Mouse (Mus musculus) 3T3-L1 (cell line): ENCODE data around the gene Miip.

Experiments
- DNase-seq: peaks from one replicate; pipeline ENCODE4 v3.0.0-alpha.2; 2015; ENCODE audit warnings: low read depth, low spot score

Miip gene

DNA sequence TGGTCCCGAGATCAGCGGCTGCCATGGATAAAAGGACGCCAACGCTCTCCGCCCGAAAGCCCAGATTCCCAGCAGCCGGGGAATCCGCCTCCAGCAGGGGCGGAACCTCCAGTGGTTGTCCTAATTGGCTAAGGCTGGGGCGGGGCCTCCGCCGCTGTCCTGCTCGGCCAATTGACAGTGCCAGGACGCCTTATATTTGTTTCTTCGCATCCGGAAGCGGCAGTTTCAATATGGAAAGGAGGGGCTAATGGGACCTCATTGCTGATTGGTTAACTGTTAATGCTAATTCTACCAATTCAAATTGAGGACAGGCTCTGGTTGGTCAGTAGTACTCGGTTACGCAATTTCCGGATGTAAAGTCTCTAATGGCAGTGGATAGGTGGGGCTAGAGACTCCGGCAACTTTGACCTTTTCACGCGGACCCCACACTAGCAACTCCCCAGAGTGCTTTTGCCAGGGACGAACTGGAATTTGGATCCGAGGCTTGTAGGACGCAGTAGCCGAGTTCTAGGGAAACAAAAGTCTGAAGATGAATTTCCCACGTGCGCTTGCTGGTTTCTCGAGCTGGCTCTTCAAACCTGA, at the start of gene Miip, which contains the start of gene Fv1:
Miip (minus strand) TSS at position 367 of the 582 bp plus-strand sequence.
Fv1 (plus strand) TSS at position 530 of the 582 bp plus-strand sequence.
- peak; percentile 91 for DNase-seq

- no peak for DNase-seq
Observed at GRCm38 (mm10) chr4:147909486-147909885, 40.9 kb upstream of the Miip start.

DNA sequence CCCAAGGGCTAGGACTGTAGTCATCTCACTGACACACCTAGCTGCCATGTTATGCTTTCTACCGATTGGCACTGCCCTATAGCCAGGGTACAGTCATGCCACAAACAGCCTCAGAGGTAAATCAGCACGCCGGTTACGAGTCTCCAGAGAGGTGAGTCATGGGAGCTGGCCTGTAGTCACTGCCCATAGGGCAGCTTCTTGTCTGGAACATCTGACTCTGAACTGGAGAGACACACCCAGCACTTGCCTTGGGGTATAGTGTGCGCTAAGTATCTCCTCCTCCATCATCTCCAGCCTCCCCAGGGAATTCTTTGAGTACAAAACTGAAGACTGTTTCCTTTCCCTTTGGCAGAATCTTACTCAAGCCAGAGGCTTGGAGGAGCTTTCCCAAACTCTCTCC, 37.6 kb upstream of the Miip start:
- peak; percentile 99 for DNase-seq

GRCm38 (mm10) chr4:147905090-147905659, 36.6 kb upstream of the Miip start:
- DNase-seq = no peak

- DNase-seq = peak; percentile 85
Observed at GRCm38 (mm10) chr4:147904313-147905089, 35.9 kb upstream of the Miip start, which contains the start of gene Mfn2. Gene Mfn2 (minus strand): TSS chr4:147904704.

DNA sequence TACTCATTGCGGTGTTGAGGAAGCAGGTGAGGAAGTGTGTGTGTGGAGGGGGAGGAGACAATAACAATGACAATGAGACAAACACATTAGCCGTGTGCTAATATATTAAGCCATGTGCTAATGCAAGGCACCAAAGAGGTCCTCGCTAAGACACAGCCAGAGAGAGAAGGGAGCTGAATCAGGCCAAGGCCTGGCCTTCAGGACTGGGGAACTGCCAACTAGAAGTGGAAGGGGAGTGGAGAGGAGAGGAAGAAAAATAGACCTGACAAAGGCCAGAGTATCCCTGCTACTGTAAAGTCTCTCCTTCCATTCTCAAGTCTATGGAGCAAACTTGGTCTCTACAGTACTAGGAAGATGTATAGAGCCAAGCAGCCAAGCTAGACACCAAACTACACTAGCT, 35.0 kb upstream of the Miip start:
- no peak for DNase-seq

- DNase-seq = no peak
Observed at GRCm38 (mm10) chr4:147902906-147903500, 34.4 kb upstream of the Miip start.

DNA sequence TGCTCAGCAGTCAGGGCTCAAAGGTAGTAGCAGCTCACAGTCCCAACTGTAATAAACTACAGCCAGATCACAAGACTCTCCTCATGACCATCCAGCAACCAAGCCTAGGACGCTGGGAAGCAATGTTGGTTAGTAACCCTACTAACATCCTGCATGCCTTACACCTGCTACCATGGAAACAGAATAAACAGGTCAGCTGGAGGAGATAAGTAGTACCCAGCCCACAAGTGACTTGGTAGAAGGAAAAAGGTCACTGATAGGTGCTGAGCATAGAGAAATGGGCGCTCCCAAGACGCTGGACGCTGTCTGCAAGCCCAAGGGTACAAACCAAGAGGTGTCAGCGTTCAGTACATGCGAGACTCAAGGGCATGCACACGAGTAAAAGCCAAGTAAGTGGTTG, 31.8 kb upstream of the Miip start:
- DNase-seq = no peak

DNA sequence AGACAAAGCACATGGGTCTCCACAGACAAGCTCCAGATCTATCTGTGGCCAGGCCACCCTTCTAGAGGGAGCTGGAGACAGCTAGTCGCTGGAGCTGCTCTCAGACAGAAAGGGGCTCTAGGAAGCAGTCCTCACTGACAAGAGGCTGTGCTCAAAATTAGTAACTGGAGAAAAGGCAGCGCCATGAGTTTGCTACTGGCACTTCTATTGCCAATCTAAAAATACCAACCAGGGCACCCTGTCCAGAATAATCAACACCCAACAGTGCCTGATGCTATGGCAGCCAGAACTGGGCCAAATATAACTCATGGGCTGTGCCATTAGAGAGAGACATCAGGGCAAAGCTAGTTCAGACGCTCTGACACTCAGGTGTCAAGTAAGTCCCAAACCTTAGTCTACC, 28.7 kb upstream of the Miip start:
- DNase-seq = no peak

- DNase-seq = no peak
Observed at GRCm38 (mm10) chr4:147896411-147896810, 27.8 kb upstream of the Miip start.

DNA sequence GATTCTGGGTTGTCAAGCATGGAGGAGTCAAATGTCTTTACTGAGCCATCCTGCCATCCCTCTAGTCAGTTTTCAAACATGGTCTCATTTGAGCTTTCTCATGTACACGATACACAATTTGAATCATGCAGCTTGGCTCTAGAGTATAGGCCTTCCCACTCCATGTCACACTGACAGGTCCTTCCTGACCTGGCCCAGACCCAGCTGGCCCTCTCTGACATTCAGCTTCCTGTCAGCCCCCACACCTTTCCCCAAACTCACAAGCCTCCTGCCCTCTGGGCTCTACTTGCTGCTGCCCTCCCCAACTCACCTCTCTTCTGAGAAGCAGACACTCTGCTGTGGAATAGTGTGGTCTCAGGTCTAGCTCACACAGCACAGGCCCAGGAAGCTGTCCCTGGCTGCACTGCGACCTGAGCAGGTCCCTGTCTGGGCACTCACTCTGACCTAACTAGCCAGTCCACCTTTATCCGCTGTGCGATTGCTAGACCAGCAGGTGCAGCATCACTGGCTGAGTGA, 27.3 kb upstream of the Miip start:
- no peak for DNase-seq

DNA sequence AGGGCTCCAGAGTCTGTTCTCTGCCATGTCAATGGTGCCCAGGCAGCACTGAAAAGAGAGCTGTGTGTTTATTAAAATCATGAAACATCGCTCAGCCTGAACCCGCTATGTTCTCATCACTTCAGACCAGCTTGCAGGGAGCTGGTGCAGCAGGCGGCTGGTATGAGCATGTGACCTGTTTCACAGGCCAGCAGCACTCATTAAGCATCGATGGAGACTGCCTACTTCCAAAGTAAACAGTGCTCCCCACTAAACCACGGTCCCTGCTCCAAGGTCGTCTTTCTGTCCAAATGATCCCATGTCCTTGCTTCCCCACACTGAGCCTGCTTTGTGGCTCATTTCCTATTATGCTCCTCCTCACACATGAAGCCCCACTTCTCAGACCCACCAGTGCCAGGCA, 21.7 kb upstream of the Miip start:
- no peak for DNase-seq

GRCm38 (mm10) chr4:147888237-147888636, 19.6 kb upstream of the Miip start:
- DNase-seq = no peak

- no peak for DNase-seq
Observed at GRCm38 (mm10) chr4:147887277-147887676, 18.7 kb upstream of the Miip start.

DNA sequence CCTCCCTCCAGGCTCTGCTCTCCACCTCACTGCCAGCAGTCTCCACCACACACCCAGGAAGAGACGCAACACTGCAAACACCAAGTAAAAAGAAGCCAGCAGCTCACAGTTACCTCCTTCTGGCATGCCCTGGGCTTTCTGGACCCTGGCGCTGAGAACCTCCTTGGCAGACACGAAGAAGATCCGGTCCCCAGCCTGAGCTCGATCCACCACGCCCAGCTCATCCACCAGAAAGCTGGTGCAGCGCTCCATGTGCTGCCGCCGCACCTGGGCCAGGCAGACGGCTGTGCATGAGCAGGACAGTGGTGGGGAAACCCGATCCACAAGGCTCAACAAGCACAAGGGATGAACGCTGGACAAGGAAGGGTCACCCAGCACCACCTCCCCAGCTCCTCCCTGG, 17.5 kb upstream of the Miip start:
- no peak for DNase-seq

- DNase-seq = no peak
Observed at GRCm38 (mm10) chr4:147884138-147884537, 15.5 kb upstream of the Miip start.

GRCm38 (mm10) chr4:147883041-147883440, 14.4 kb upstream of the Miip start:
- DNase-seq = no peak

DNA sequence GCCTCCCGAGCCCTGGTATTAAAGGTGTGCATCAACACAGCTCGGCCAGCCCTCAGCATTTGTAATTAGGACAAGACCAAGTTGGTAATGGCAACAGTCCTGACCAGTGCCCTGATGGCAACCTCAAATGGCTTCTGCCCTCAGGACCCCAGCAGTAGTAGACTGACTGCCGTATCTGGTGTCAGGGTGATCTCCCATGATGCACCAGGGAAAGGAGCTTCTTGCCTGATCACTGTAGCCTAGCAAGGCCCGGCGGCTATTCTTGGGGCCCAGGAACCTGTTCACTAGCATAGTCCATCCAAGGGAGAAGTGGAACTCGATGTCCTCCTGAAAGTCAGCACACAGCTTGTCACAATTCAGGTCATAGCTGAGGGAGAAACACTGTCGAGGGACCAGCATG, 13.2 kb upstream of the Miip start:
- DNase-seq = no peak

GRCm38 (mm10) chr4:147879865-147880264, 11.2 kb upstream of the Miip start:
- peak; percentile 50 for DNase-seq

DNA sequence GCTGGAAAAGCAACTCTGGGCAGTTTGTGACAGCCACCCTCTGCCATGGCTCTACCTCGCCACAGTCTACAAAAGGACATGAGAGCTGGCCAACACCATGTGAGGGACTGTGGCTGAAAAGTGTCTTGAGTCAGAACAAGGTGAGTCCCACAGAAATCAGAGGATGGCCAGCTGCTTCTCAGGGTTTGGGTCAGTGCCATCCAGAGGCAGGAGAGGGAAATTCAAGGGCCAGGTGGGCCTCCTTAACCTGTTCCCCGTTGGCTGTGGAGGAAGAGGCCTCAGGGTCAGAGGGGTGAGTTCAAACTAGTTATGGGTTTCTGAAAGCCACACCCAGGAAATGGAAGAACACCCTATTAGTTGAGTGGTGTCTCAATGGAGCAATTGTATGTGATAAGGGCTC, 10.8 kb upstream of the Miip start:
- no peak for DNase-seq

DNA sequence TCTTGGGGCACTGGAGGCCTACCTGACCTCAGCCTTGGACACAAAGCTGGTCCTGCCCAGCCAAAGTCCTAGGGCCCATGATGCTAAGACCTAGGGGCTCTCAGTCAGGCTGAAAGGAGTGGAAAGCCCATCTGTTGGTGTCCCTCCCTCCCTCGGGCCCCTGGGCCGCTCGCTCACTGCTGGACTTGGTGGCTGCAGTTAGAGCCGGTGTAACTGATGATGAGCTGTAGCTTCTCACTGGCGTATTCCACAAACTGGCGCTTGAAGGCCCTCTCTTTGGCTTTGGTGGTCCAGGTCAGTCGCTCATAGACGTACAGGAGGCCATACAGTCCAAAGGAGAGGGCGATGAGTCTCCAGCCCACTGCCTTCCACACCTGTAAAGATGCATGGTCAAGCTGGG, 9.9 kb upstream of the Miip start:
- no peak for DNase-seq

DNA sequence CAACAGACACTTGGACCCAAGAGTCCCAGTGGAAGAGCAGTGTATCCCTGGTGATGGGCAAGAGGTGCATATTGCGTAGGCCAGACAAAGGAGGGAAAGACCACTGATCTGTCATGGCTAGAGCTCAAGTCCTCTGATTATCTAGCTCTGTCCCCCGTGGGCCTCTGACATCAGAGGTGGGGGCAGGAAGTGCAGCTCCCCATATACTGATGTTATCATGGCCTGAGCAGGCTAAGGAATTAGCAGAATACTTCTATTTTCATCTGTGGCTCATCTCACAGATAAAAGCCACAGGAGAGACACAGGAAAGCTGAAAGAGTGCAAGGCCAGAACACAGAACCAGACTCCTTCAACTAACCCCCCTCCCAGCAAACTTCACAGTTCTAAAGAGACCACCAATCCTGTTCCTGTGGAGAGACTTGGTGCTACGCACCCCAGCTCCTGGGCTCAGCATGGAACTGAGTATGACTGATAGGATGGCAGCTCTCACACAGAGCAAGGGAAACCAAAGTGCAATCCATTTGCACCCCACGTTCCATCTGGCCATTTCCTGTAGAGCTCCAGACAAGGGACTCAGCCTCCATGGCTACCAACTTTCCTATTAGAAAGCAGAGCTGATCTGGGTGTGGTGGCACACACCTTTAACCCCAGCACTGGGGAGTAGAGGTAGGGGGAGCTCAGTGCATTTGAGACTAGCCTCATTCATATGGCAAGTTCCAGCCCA, 7.4 kb upstream of the Miip start:
- DNase-seq = no peak
